Mouse (Mus musculus) c-Kit-negative CD71-positive TER-119-positive erythroid progenitor cells, embryonic 14.5 days (primary cell): ENCODE measurements at regions not wholly inside any gene's neighbourhood (a gene's known extent, or its start where the extent isn't known, plus 50 kb on each side); places are given as distances from the start of the nearest gene placed in this dataset.

Experiments
- DNase-seq: peaks from one replicate; pipeline ENCODE4 v3.0.0-alpha.2; 2013; ENCODE audit warnings: low read depth, low spot score

- no peak for DNase-seq
Observed at GRCm38 (mm10) chr2:133498717-133499143, 53.2 kb upstream of the Bmp2 start.

- DNase-seq, result no peak
Observed at GRCm38 (mm10) chr2:133499904-133500303, 52.1 kb upstream of the Bmp2 start.
